Mouse (Mus musculus): ENCODE data around the gene Cdkl3. TPM values are rescaled to one million over a fixed set of nuclear protein-coding genes. Genes with fewer than 3 reads are reported as not detected.

Cdkl3 gene
- polyA plus RNA-seq, 1 experiment from 2014 or later: 10.6 TPM

GRCm38 (mm10) chr11:52079978-52080377 lies 76.0 kb downstream of the Cdkl3 start:
- no peaks in the 10 kb centered on the region for H3K4me1 ChIP-seq (replicated peaks; ENCODE audit: insufficient read depth, low read length)
- 15% methylated on average over 5 of the region's 5 CpGs for WGBS
- ATAC-seq (replicated peaks; ENCODE audit: low FRiP score, low read depth): peak; percentile 85
- no peaks in the 10 kb centered on the region for H3K27me3 ChIP-seq (ENCODE audit: insufficient read depth, low read length)
- no peaks in the 10 kb centered on the region for H3K9me3 ChIP-seq (replicated peaks; ENCODE audit: low read length)
- no peak overlapping the region for H3K4me3 ChIP-seq (replicated peaks; ENCODE audit: low read depth, low read length)
- no peak overlapping the region for H3K4me2 ChIP-seq (ENCODE audit: low read length)
- peak; percentile 83 for DNase-seq (ENCODE audit: low spot score)
- TF ChIP-seq CTCF (IDR thresholded peaks at IDR 0.05; ENCODE audit: low read depth): no peak
- no peak overlapping the region; the same call in 1 of the 2 replicates for H3K27ac ChIP-seq
- H3K9ac ChIP-seq (ENCODE audit: low read depth, low read length): no peak overlapping the region
- no peaks in the 10 kb centered on the region for H3K36me3 ChIP-seq (ENCODE audit: insufficient read depth, low read length)

GRCm38 (mm10) chr11:52080656-52081055 lies 76.6 kb downstream of the Cdkl3 start:
- no peaks in the 10 kb centered on the region for H3K9me3 ChIP-seq (replicated peaks; ENCODE audit: low read length)
- no peaks in the 10 kb centered on the region for H3K4me1 ChIP-seq (replicated peaks; ENCODE audit: insufficient read depth, low read length)
- WGBS: 90% methylated on average over 2 of the region's 2 CpGs
- H3K27ac ChIP-seq: no peak overlapping the region
- TF ChIP-seq CTCF (IDR thresholded peaks at IDR 0.05; ENCODE audit: low read depth): no peak
- H3K9ac ChIP-seq (ENCODE audit: low read depth, low read length): no peak overlapping the region
- H3K27me3 ChIP-seq (ENCODE audit: insufficient read depth, low read length): no peaks in the 10 kb centered on the region
- no peaks in the 10 kb centered on the region for H3K36me3 ChIP-seq (ENCODE audit: insufficient read depth, low read length)
- H3K4me2 ChIP-seq (ENCODE audit: low read length): no peak overlapping the region
- H3K4me3 ChIP-seq (replicated peaks; ENCODE audit: low read depth, low read length): no peak overlapping the region
- DNase-seq (ENCODE audit: low spot score) (no peak), ATAC-seq (replicated peaks; ENCODE audit: low FRiP score, low read depth) (no peak)

- Histone ChIP-seq H3K4me1 (replicated peaks; ENCODE audit: insufficient read depth, low read length) (peaks cover 4% of the 10 kb centered on the region; the same call in 1 of the 2 replicates), H3K9ac (ENCODE audit: low read depth, low read length) (no peak overlapping the region), H3K4me2 (ENCODE audit: low read length) (no peak overlapping the region), H3K36me3 (ENCODE audit: insufficient read depth, low read length) (no peaks in the 10 kb centered on the region), H3K4me3 (replicated peaks; ENCODE audit: low read depth, low read length) (no peak overlapping the region), H3K9me3 (replicated peaks; ENCODE audit: low read length) (no peaks in the 10 kb centered on the region), H3K27me3 (ENCODE audit: insufficient read depth, low read length) (no peaks in the 10 kb centered on the region), H3K27ac (no peak overlapping the region)
- 74% methylated on average over 4 of the region's 4 CpGs for WGBS
- ATAC-seq (replicated peaks; ENCODE audit: low FRiP score, low read depth) (no peak), DNase-seq (ENCODE audit: low spot score) (no peak)
- TF ChIP-seq CTCF (IDR thresholded peaks at IDR 0.05; ENCODE audit: low read depth): no peak
These were observed 81.8 kb downstream of the Cdkl3 start for GRCm38 (mm10) chr11:52085857-52086203.

- no peak overlapping the region for H3K4me2 ChIP-seq (ENCODE audit: low read length)
- peaks cover 4% of the 10 kb centered on the region; the same call in 1 of the 2 replicates for H3K4me1 ChIP-seq (replicated peaks; ENCODE audit: insufficient read depth, low read length)
- WGBS: 55% methylated on average over 9 of the region's 9 CpGs
- no peak overlapping the region for H3K9ac ChIP-seq (ENCODE audit: low read depth, low read length)
- DNase-seq (ENCODE audit: low spot score) (no peak), ATAC-seq (replicated peaks; ENCODE audit: low FRiP score, low read depth) (no peak)
- TF ChIP-seq CTCF (IDR thresholded peaks at IDR 0.05; ENCODE audit: low read depth): no peak
- H3K9me3 ChIP-seq (replicated peaks; ENCODE audit: low read length): no peaks in the 10 kb centered on the region
- no peak overlapping the region for H3K4me3 ChIP-seq (replicated peaks; ENCODE audit: low read depth, low read length)
- no peaks in the 10 kb centered on the region for H3K27me3 ChIP-seq (ENCODE audit: insufficient read depth, low read length)
- H3K36me3 ChIP-seq (ENCODE audit: insufficient read depth, low read length): no peaks in the 10 kb centered on the region
- H3K27ac ChIP-seq: no peak overlapping the region
These were observed 82.3 kb downstream of the Cdkl3 start for GRCm38 (mm10) chr11:52086204-52086864.

GRCm38 (mm10) chr11:52089291-52089690 lies 85.3 kb downstream of the Cdkl3 start:
- TF ChIP-seq CTCF (IDR thresholded peaks at IDR 0.05; ENCODE audit: low read depth): no peak
- Histone ChIP-seq H3K9ac (ENCODE audit: low read depth, low read length) (no peak overlapping the region), H3K27me3 (ENCODE audit: insufficient read depth, low read length) (no peaks in the 10 kb centered on the region), H3K4me3 (replicated peaks; ENCODE audit: low read depth, low read length) (no peak overlapping the region), H3K9me3 (replicated peaks; ENCODE audit: low read length) (no peaks in the 10 kb centered on the region), H3K27ac (no peak overlapping the region), H3K4me1 (replicated peaks; ENCODE audit: insufficient read depth, low read length) (peaks cover 4% of the 10 kb centered on the region; the same call in 1 of the 2 replicates), H3K36me3 (ENCODE audit: insufficient read depth, low read length) (no peaks in the 10 kb centered on the region), H3K4me2 (ENCODE audit: low read length) (no peak overlapping the region)
- no peak for ATAC-seq (replicated peaks; ENCODE audit: low FRiP score, low read depth)
- WGBS: 19% methylated on average over 8 of the region's 8 CpGs
- DNase-seq (ENCODE audit: low spot score): peak; percentile 74

DNA sequence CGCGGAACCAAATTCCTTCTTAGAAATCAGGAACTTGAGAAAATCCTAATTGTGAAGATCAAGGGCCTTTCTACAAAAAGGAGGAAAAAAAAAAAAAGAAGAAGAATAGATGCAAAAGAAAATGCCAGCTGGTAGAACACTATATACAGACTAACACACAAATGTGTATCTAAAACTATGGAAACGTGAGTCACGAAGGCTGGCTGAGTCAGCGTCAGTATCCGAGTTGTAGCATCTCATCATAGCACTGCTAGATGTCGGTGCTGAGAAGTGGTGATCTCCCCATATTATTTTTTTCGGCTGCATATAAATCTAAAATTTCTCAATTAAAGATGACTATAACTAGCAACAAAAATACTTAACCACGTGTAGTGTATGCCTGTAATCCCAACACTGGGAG lies 87.2 kb downstream of the Cdkl3 start:
- TF ChIP-seq CTCF (IDR thresholded peaks at IDR 0.05; ENCODE audit: low read depth): no peak
- H3K4me3 ChIP-seq (replicated peaks; ENCODE audit: low read depth, low read length): no peak overlapping the region
- no peak overlapping the region for H3K4me2 ChIP-seq (ENCODE audit: low read length)
- no peaks in the 10 kb centered on the region for H3K36me3 ChIP-seq (ENCODE audit: insufficient read depth, low read length)
- DNase-seq (ENCODE audit: low spot score) (no peak), ATAC-seq (replicated peaks; ENCODE audit: low FRiP score, low read depth) (no peak)
- no peak overlapping the region for H3K9ac ChIP-seq (ENCODE audit: low read depth, low read length)
- no peaks in the 10 kb centered on the region for H3K9me3 ChIP-seq (replicated peaks; ENCODE audit: low read length)
- no peak overlapping the region for H3K27ac ChIP-seq
- H3K4me1 ChIP-seq (replicated peaks; ENCODE audit: insufficient read depth, low read length): peaks cover 4% of the 10 kb centered on the region; the same call in 1 of the 2 replicates
- 90% methylated on average over 9 of the region's 9 CpGs for WGBS
- H3K27me3 ChIP-seq (ENCODE audit: insufficient read depth, low read length): no peaks in the 10 kb centered on the region

DNA sequence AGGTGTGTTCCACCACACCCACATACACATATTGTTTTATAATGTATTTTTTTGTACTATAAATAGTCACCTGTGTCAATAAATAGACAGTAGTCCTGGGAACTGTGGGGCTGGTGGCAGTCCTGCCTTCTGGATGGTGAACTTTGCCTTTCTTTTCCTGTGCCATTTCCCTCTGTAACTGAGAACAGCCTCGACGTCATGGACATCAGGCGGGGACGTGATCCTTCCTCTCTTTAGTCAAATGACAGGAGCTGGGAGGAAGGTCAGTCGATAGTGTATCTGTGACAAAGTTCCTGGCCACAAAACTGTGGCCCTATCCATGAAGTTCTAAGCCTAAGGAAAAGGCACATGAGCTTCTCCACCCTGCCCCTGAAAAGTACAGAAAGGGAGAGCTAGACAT lies 90.5 kb downstream of the Cdkl3 start:
- DNase-seq (ENCODE audit: low spot score) (peak; percentile 40), ATAC-seq (replicated peaks; ENCODE audit: low FRiP score, low read depth) (no peak)
- peak overlapping the region; percentile 36; the same call in 1 of the 2 replicates for H3K27ac ChIP-seq
- no peak overlapping the region for H3K4me3 ChIP-seq (replicated peaks; ENCODE audit: low read depth, low read length)
- H3K9ac ChIP-seq (ENCODE audit: low read depth, low read length): no peak overlapping the region
- no peak overlapping the region for H3K4me2 ChIP-seq (ENCODE audit: low read length)
- TF ChIP-seq CTCF (IDR thresholded peaks at IDR 0.05; ENCODE audit: low read depth): no peak
- no peaks in the 10 kb centered on the region for H3K36me3 ChIP-seq (ENCODE audit: insufficient read depth, low read length)
- WGBS: 41% methylated on average over 5 of the region's 5 CpGs
- H3K27me3 ChIP-seq (ENCODE audit: insufficient read depth, low read length): no peaks in the 10 kb centered on the region
- H3K9me3 ChIP-seq (replicated peaks; ENCODE audit: low read length): no peaks in the 10 kb centered on the region
- H3K4me1 ChIP-seq (replicated peaks; ENCODE audit: insufficient read depth, low read length): peaks cover 15% of the 10 kb centered on the region

All from kidney, postnatal 0 days (tissue).